Mouse (Mus musculus): Measurements from ENCODE around the gene C1qtnf1.
A peak's percentile ranks its signal among the peaks of the same experiment; 100 is the strongest.

Gene C1qtnf1

GRCm38 (mm10) chr11:118476396-118477373 is 48.7 kb downstream of the C1qtnf1 start, which contains the start of gene Engase:
Gene Engase, plus strand, starts transcription at chr11:118476829.
- DNase-seq: peak; percentile 95

- no peak for DNase-seq
Observed at GRCm38 (mm10) chr11:118479776-118480175, 51.8 kb downstream of the C1qtnf1 start.

DNA sequence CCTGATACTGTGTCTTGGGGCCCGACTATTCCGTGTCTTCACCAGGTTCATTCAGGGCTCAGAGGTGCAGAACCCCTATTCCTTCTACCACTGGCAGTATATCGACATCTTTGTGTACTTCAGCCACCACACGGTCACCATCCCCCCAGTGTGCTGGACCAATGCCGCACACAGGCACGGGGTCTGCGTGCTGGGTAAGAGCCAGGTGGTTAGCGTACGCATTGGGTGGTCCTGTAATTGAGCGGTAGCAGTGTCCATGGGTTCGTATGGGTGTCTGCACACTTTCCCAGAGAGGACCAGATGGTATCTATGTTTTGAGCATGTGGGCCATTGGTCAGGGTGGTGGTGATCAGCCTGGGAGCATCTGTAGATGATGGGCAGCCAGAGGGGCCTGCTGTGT is 53.2 kb downstream of the C1qtnf1 start:
- DNase-seq: no peak

- no peak for DNase-seq
Observed at GRCm38 (mm10) chr11:118481751-118482150, 53.7 kb downstream of the C1qtnf1 start.

- no peak for DNase-seq
Observed at GRCm38 (mm10) chr11:118484169-118484568, 56.2 kb downstream of the C1qtnf1 start.

GRCm38 (mm10) chr11:118485338-118485737 is 57.3 kb downstream of the C1qtnf1 start:
- no peak for DNase-seq

DNA sequence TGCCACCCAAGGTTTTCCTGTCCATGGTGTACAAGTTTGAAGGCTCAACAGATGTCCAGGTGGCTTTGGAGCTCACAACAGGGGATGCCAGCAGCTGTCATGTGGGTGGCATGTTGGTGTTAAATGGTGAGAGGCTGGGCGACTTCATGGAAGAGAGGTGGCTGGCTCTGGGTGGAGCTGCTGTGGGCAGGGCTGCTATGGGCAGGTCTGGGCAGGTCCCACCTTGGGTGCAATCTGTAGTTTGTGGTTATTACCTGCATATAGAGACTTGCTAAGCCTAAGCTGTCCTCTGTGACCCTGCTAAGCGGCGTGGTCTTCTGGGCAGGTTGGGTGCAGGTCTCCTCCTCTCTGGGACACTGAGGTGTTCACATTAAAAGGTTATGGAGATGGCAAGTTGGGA is 57.8 kb downstream of the C1qtnf1 start:
- no peak for DNase-seq

DNA sequence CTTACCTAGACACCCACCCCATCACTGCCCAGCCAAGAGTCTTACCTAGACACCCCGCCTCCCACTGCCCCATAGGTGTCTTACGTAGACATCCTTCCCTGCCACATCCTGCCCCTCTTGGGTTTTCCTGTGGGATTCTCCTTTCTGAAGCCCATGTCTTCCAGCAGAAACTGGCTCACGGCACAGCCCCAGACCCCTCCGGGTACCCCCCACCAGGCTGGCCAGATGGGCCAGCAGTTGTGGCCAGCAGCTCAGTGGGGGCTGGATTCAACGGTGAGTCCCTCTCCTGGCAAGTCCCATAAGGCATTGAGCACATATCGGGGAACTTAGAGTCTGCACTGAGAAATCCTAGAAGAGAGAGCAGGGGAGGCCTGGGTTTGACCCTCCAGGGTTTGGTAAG is 58.3 kb downstream of the C1qtnf1 start:
- no peak for DNase-seq

DNA sequence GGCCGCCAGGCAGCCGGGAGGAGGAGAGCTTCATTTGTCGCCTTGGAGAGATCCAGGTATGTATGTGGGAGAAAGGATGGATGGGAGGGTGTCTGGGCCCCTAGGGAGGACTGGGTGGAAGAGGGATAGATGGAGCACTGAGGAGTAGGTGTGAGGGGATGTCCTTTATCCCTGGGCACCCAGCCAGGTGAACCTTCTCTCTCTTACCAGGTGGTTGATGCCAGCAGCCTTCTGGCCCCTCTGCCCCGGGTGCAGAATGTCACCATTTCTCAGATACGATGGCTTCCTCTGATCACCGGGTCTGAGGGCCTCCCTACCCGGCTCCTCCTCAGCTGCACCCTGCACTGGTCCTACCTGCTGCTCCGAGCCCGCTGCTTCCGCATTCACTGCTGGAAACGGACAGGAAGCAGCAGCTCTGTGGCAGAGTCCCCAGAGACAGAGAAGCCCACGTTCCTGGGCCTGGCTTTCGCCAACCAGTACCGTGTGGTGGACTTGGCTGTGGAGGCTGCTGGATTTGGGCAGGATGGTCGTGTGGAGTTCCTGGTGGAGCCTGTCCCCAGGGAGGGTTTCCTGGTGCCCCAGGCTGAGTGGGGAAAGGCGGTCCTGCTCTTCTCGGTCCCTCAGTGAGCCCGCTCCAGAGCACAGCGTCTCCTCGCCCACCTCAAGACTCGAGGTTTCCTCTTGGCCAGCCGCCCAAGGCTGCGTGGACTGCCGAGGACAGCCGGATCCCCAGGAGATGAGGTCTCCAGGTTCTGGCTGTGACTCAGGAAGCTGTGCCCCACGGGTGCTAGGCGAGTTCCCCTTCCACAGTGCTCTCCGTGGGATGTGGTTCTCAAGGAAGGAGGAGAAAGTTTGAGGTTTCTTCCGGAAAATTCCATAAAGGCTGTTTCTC is 59.1 kb downstream of the C1qtnf1 start:
- DNase-seq: no peak

- no peak for DNase-seq
Observed at GRCm38 (mm10) chr11:118488191-118488906, 60.3 kb downstream of the C1qtnf1 start.

GRCm38 (mm10) chr11:118488907-118489270 is 60.9 kb downstream of the C1qtnf1 start:
- DNase-seq: no peak

- DNase-seq: peak; percentile 89
Observed at GRCm38 (mm10) chr11:118490566-118491218, 62.7 kb downstream of the C1qtnf1 start.

DNA sequence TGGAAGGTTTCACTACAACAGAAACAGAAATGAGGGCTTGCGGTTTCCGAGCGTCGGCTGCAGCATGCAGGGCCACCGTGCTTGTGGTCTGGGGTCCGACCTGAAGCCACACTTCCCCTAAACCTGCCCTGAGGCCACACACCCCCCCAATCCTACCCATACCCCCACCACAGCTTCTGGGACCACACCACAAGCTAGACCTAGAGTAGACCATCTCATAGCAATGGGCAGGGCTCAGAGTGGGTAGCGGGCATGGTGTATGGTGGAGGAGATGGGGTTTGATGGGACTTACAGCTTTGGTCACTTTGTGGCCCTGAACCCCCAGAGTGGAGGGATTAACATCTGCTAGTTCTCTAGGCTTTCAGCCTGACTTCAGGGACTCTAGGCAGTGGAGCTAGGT is 63.2 kb downstream of the C1qtnf1 start:
- DNase-seq: no peak

GRCm38 (mm10) chr11:118493458-118493857 is 65.5 kb downstream of the C1qtnf1 start:
- DNase-seq: no peak

DNA sequence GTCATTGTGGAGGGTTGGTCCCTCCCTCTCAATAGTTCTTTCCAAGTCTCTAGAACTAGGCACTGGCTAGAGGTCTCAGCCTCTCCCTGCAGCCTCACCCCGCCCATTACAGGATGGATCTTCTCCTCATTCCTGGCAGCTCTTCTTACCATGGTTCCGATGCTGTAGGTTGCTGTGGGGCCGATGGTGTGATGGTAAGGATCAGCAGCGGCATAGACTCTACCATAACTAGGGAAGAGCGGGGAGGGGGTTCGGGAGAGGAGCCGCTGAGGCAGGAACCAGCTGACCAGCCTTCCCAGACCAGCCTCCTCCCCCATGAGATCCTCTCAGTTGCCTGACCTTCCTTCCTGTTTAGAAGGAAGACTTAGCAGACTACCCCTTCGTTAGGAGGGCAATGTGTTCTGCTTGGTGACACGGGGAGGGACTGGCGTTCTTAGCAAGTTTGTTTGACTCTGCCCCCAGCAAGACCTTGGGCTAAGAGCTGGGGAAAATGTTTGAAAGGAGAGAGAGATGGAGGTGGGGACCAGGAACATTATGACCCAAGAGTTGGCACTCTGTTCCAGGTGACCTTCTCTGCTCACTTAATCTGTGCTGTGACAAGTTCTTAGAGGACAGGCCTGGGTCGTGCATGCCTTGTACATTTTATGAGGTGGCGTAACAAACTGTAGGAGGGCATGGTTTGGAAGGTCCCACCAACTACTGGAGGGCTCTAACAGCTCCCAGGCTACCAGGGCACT is 66.2 kb downstream of the C1qtnf1 start:
- no peak for DNase-seq

- DNase-seq: no peak
Observed at GRCm38 (mm10) chr11:118495065-118495464, 67.1 kb downstream of the C1qtnf1 start.

DNA sequence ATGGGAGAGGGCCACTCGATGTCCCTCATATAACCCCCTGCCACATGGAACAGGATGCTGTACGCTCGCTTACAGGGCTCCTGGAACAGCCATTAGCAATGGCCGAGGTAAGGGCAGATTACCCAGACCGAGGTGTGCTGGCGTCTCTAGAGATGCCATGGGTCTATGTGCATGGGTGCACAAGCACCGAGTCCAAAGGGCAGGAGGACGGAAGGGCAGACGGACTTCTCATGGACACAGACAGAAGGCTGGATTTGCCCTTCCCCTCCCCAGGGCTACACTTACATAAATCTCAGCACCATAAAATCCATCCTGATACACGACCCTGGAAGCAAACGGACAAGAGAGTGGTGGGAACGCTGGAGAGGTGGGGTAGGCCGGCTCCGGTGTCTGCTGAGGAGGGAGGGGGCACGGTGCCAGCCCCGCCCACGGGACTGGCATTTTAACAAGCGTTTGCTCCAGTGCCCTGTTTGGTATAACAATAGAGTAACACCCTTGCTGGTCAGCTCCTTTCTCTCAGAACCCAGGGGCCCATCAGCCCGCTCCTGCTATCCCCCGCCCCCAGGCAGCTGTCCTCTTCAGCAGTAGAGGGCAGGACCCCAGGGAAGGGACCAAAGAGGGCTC is 68.2 kb downstream of the C1qtnf1 start:
- DNase-seq: no peak
